Mouse (Mus musculus) kidney, adult 2 months (tissue): ENCODE data around the gene Olfr1288.

Experiments used
- CTCF ChIP-seq: fragments of 200-500 bp; conservative IDR thresholded peaks from 2 replicates; pipeline ENCODE4 v1.5.1; 2011; ENCODE audit warnings: low read depth, mild to moderate bottlenecking, control low read depth, low read length, moderate library complexity, mixed read lengths; ENCODE audit not compliant: insufficient read depth, insufficient read length
- POLR2A ChIP-seq: fragments of 200-500 bp; IDR thresholded peaks from one replicate; pipeline ENCODE4 v1.6.1; 2011; ENCODE audit warnings: low read depth, low read length, control low read depth

DNA sequence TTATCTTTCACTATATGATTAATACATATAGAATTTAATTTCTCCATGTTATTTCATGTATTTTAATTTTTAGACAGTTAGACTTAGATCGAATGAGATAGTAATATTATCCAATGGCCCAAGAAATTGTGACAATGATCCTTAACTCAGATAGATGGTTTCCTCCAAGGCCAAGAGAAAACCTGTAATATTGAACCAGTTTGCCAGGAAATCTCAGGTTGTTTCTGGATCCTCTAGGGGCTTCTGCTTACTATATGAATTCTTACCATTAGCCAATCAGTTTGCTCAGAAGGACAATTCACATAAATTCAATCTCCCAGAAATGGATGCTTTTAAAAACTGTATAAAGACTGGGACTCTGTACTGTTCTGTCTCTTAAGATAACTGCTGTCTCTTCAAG lies 51.0 kb downstream of the Olfr1288 start, which contains the start of gene Olfr1293-ps:
- no peak for TF ChIP-seq POLR2A
- TF ChIP-seq CTCF = no peak
